11 mouse cellular contexts compared by ENCODE assay signal in genomic region chr17:5591604-5592209, GRCm38 (mm10).
DNase-seq lines count a peak whose midpoint lies in the region; TF ChIP-seq lines count a peak whose summit lies in the region.
"Had no signal": no experiment of that assay in that cellular context is flagged by ENCODE, and none has a peak within 500 bp of the region (broad histone marks: within the 10 kb centered on the region; RNA-seq: fewer than 3 reads in every experiment).

No protein-coding gene starts in this region.

- H3K9ac ChIP-seq in ES-E14 (ENCODE audit: insufficient read depth, low read depth, low read length, poor library complexity, severe bottlenecking), result no peak overlapping the region

- H3K36me3 ChIP-seq in ES-E14 (ENCODE audit: control insufficient read depth, insufficient read depth, low read length, poor library complexity, severe bottlenecking), result no peaks in the 10 kb centered on the region
- H3K36me3 ChIP-seq: midbrain, embryonic 10.5 days had no signal

- no peak overlapping the region for H3K27ac ChIP-seq in ES-E14 (ENCODE audit: insufficient read depth, low read depth, low read length, poor library complexity, severe bottlenecking)
- H3K27ac ChIP-seq: midbrain, embryonic 10.5 days had no signal

- in situ Hi-C loops in ES-E14 (cut with MboI; ENCODE audit: low sequenced_read_pairs in 2 of 2, unreplicated experiment in 2 of 2), result no loop called here

- peak; percentile 31 for DNase-seq in adrenal gland, postnatal 14 days
- no peak for DNase-seq in adrenal gland, postnatal 25 days
- DNase-seq in layer of hippocampus, adult 11-12 months (ENCODE audit: low spot score), result peak; percentile 43
- DNase-seq in layer of hippocampus, adult 8-10 months (ENCODE audit: low spot score in 2 of 2), result no peak
- no peak for DNase-seq in ES-E14 (ENCODE audit: low read depth, low spot score)
- peak; percentile 56 to 61 for DNase-seq in kidney, postnatal 36 days
- no peak for DNase-seq in ovary, postnatal 10 days (ENCODE audit: low spot score)
- DNase-seq in urinary bladder, postnatal 4 days (ENCODE audit: low spot score in 2 of 2), result no peak
- DNase-seq: cerebellum, postnatal 10 days; layer of hippocampus, postnatal 36 days had no signal

- H3K4me3 ChIP-seq in ES-E14 (ENCODE audit: insufficient read depth in 1 of 2, low read depth in 1 of 2, low read length in 2 of 2, poor library complexity in 1 of 2, severe bottlenecking in 1 of 2), result no peak overlapping the region
- H3K4me3 ChIP-seq: midbrain, embryonic 10.5 days had no signal

- no peaks in the 10 kb centered on the region for H3K4me1 ChIP-seq in ES-E14 (ENCODE audit: control insufficient read depth in 2 of 2, insufficient read depth in 2 of 2, low read length in 2 of 2, poor library complexity in 1 of 2)

- H3K9me3 ChIP-seq in ES-E14 (ENCODE audit: control insufficient read depth, insufficient read depth, low read depth, low read length), result no peaks in the 10 kb centered on the region
- H3K9me3 ChIP-seq: midbrain, embryonic 10.5 days had no signal

TF ChIP-seq in ES-E14, 5 proteins besides CTCF, POLR2A, EP300 and RAD21:
- TF ChIP-seq CHD2 (IDR thresholded peaks at IDR 0.05; ENCODE audit: low read depth, low read length) (no peak), HCFC1 (IDR thresholded peaks at IDR 0.05; ENCODE audit: borderline replicate concordance, insufficient read depth, low read length) (no peak), ZC3H11A (IDR thresholded peaks at IDR 0.05; ENCODE audit: borderline replicate concordance, low read depth, low read length) (no peak), MAFK (IDR thresholded peaks at IDR 0.05; ENCODE audit: insufficient read depth, low read depth, low read length) (peak; percentile 84), ZNF384 (IDR thresholded peaks at IDR 0.05; ENCODE audit: low read depth, low read length) (no peak)

Comparison
In these comparisons a context has a peak if more than half of its experiments do, and no peak if none do; other contexts are left out.
1. DNase-seq: peak in adrenal gland, postnatal 14 days (single experiment), layer of hippocampus, adult 11-12 months (single experiment) and kidney, postnatal 36 days (2 of 2); none in adrenal gland, postnatal 25 days (single experiment), layer of hippocampus, adult 8-10 months (0 of 2), ES-E14 (single experiment), ovary, postnatal 10 days (single experiment) and urinary bladder, postnatal 4 days (0 of 2).